Mouse (Mus musculus): ENCODE results near the gene Mrpl4.
A peak's percentile ranks its signal among the peaks of the same experiment; 100 is the strongest.
"Not testable (repeated sequence)": the region's sequence is repeated elsewhere in the genome, so short reads cannot be mapped to it uniquely, and the experiment has no call there.

Gene Mrpl4

GRCm38 (mm10) chr9:20986952-20987686 lies 15.4 kb upstream of the Mrpl4 start:
- DNase-seq (ENCODE audit: low read depth) = no peak

- DNase-seq (ENCODE audit: low read depth) = no peak
Measured at GRCm38 (mm10) chr9:20987953-20988352, 14.6 kb upstream of the Mrpl4 start.

- peak; percentile 38 for DNase-seq (ENCODE audit: low read depth)
Measured at GRCm38 (mm10) chr9:20990861-20991260, 11.7 kb upstream of the Mrpl4 start.

GRCm38 (mm10) chr9:20991587-20991986 lies 11.0 kb upstream of the Mrpl4 start:
- no peak for DNase-seq (ENCODE audit: low read depth)

- no peak for DNase-seq (ENCODE audit: low read depth)
Measured at GRCm38 (mm10) chr9:20993165-20993898, 9.2 kb upstream of the Mrpl4 start.

- no peak for DNase-seq (ENCODE audit: low read depth)
Measured at GRCm38 (mm10) chr9:20995069-20995468, 7.5 kb upstream of the Mrpl4 start.

GRCm38 (mm10) chr9:20997065-20997464 lies 5.5 kb upstream of the Mrpl4 start:
- DNase-seq (ENCODE audit: low read depth) = no peak

- DNase-seq (ENCODE audit: low read depth) = peak; percentile 67
Measured at GRCm38 (mm10) chr9:20998337-20998736, 4.2 kb upstream of the Mrpl4 start.

GRCm38 (mm10) chr9:21000811-21001210 lies 1.7 kb upstream of the Mrpl4 start:
- DNase-seq (ENCODE audit: low read depth) = peak; percentile 65

- no peak for DNase-seq (ENCODE audit: low read depth)
Measured at GRCm38 (mm10) chr9:21001651-21002200, 812 bp upstream of the Mrpl4 start.

- no peak for DNase-seq (ENCODE audit: low read depth)
Measured at GRCm38 (mm10) chr9:21002270-21002626, 290 bp upstream of the Mrpl4 start.

- no peak for DNase-seq (ENCODE audit: low read depth)
Measured at GRCm38 (mm10) chr9:21007313-21007952, 4.9 kb downstream of the Mrpl4 start.

- DNase-seq (ENCODE audit: low read depth) = no peak
Measured at GRCm38 (mm10) chr9:21008007-21008406, 5.5 kb downstream of the Mrpl4 start.

GRCm38 (mm10) chr9:21010362-21010761 lies 7.8 kb downstream of the Mrpl4 start:
- no peak for DNase-seq (ENCODE audit: low read depth)

GRCm38 (mm10) chr9:21010939-21011541 lies 8.5 kb downstream of the Mrpl4 start:
- not testable (repeated sequence) for DNase-seq (ENCODE audit: low read depth)

- DNase-seq (ENCODE audit: low read depth) = peak; percentile 54
Measured at GRCm38 (mm10) chr9:21011846-21012312, 9.3 kb downstream of the Mrpl4 start.

- DNase-seq (ENCODE audit: low read depth) = no peak
Measured at GRCm38 (mm10) chr9:21012368-21012767, 9.8 kb downstream of the Mrpl4 start.

GRCm38 (mm10) chr9:21014691-21015570 lies 12.4 kb downstream of the Mrpl4 start:
- no peak for DNase-seq (ENCODE audit: low read depth)

GRCm38 (mm10) chr9:21015571-21016130 lies 13.1 kb downstream of the Mrpl4 start, which contains the start of gene Icam1:
TSS of gene Icam1 (plus strand) at chr9:21015985.
- no peak for DNase-seq (ENCODE audit: low read depth)

- no peak for DNase-seq (ENCODE audit: low read depth)
Measured at GRCm38 (mm10) chr9:21016331-21017176, 14.0 kb downstream of the Mrpl4 start.
